Mouse (Mus musculus) CD4-positive naive resting alpha-beta T cell, adult 57 days (primary cell): ENCODE data around the gene Arid4b. TPM values are rescaled to one million over a fixed set of nuclear protein-coding genes. Genes with fewer than 3 reads are reported as not detected.

Source experiments
- total RNA-seq: library from RNA; stranded (reverse); gene quantifications from one replicate; pipeline ENCODE4 v1.2.4, GENCODE M21; 2023

Gene Arid4b
- total RNA-seq, result 140 TPM

GRCm38 (mm10) chr13:14063013-14063941, at the start of gene Arid4b, which contains the start of gene Ggps1:
Arid4b (plus strand) TSS chr13:14063232.
Ggps1 (minus strand) TSS chr13:14063488.

GRCm38 (mm10) chr13:14039292-14039965, 23.6 kb upstream of the Arid4b start, which contains the start of gene Tbce:
Tbce (minus strand) TSS chr13:14039638.

Other genes starting within 250 kb of the Arid4b start
- gene B3galnt2, start 108.8 kb upstream of the Arid4b start, total RNA-seq, result 26.4 TPM
- 82.6 TPM for gene Tbce, start 23.6 kb upstream of the Arid4b start, total RNA-seq
- 64.0 TPM for gene Ggps1, start 256 bp downstream of the Arid4b start, total RNA-seq